Mouse (Mus musculus): Measurements from ENCODE around the gene Mybpc2. TPM values are rescaled to one million over a fixed set of nuclear protein-coding genes. Genes with fewer than 3 reads are reported as not detected.
A peak's percentile ranks its signal among the peaks of the same experiment; 100 is the strongest.

Mybpc2 gene
- polyA plus RNA-seq, 1 experiment from 2014 or later = 0.17 TPM

GRCm38 (mm10) chr7:44486927-44487575, 37.4 kb downstream of the Mybpc2 start:
- Histone ChIP-seq H3K9ac (peak overlapping the region; percentile 25; the same call in 1 of the 2 replicates), H3K27ac (0 out of 2 replicates have a peak overlapping the region, but pooled peaks have one; percentile 6), H3K9me3 (no peaks in the 10 kb centered on the region), H3K4me3 (replicated peaks) (no peak overlapping the region), H3K27me3 (peaks cover 11% of the 10 kb centered on the region), H3K36me3 (replicated peaks) (peaks cover 39% of the 10 kb centered on the region), H3K4me2 (no peak overlapping the region), H3K4me1 (no peaks in the 10 kb centered on the region)
- ATAC-seq (ENCODE audit: low FRiP score) = no peak
- WGBS = 69% methylated on average over 13 of the region's 13 CpGs

GRCm38 (mm10) chr7:44485572-44486195, 38.8 kb downstream of the Mybpc2 start:
- 83% methylated on average over 7 of the region's 7 CpGs for WGBS
- H3K4me2 ChIP-seq = no peak overlapping the region
- ATAC-seq (ENCODE audit: low FRiP score) = no peak
- H3K27me3 ChIP-seq = peaks cover 22% of the 10 kb centered on the region
- H3K9me3 ChIP-seq = no peaks in the 10 kb centered on the region
- H3K9ac ChIP-seq = no peak overlapping the region
- H3K36me3 ChIP-seq (replicated peaks) = peaks cover 26% of the 10 kb centered on the region
- no peak overlapping the region for H3K27ac ChIP-seq
- H3K4me1 ChIP-seq = no peaks in the 10 kb centered on the region
- no peak overlapping the region for H3K4me3 ChIP-seq (replicated peaks)

- WGBS = 37% methylated on average over 5 of the region's 5 CpGs
- no peak overlapping the region for H3K27ac ChIP-seq
- ATAC-seq (ENCODE audit: low FRiP score) = peak; percentile 86
- H3K4me2 ChIP-seq = no peak overlapping the region
- no peak overlapping the region for H3K9ac ChIP-seq
- peaks cover 28% of the 10 kb centered on the region for H3K27me3 ChIP-seq
- no peaks in the 10 kb centered on the region for H3K4me1 ChIP-seq
- no peak overlapping the region for H3K4me3 ChIP-seq (replicated peaks)
- H3K9me3 ChIP-seq = no peaks in the 10 kb centered on the region
- peaks cover 19% of the 10 kb centered on the region for H3K36me3 ChIP-seq (replicated peaks)
Measured at GRCm38 (mm10) chr7:44484841-44485571, 39.5 kb downstream of the Mybpc2 start.

GRCm38 (mm10) chr7:44484109-44484508, 40.3 kb downstream of the Mybpc2 start:
- Histone ChIP-seq H3K4me2 (no peak overlapping the region), H3K9me3 (no peaks in the 10 kb centered on the region), H3K27ac (no peak overlapping the region), H3K36me3 (replicated peaks) (peaks cover 13% of the 10 kb centered on the region), H3K9ac (no peak overlapping the region), H3K27me3 (peaks cover 37% of the 10 kb centered on the region), H3K4me1 (no peaks in the 10 kb centered on the region), H3K4me3 (replicated peaks) (no peak overlapping the region)
- WGBS = 93% methylated on average over 1 of the region's 1 CpGs
- no peak for ATAC-seq (ENCODE audit: low FRiP score)

GRCm38 (mm10) chr7:44482836-44483435, 41.5 kb downstream of the Mybpc2 start:
- H3K4me3 ChIP-seq (replicated peaks) = no peak overlapping the region
- H3K9ac ChIP-seq = 0 out of 2 replicates have a peak overlapping the region, but pooled peaks have one; percentile 12
- WGBS = 79% methylated on average over 3 of the region's 3 CpGs
- peaks cover 47% of the 10 kb centered on the region for H3K27me3 ChIP-seq
- no peak overlapping the region for H3K4me2 ChIP-seq
- no peaks in the 10 kb centered on the region for H3K9me3 ChIP-seq
- no peak for ATAC-seq (ENCODE audit: low FRiP score)
- H3K27ac ChIP-seq = no peak overlapping the region
- no peaks in the 10 kb centered on the region for H3K4me1 ChIP-seq
- H3K36me3 ChIP-seq (replicated peaks) = peaks cover 3% of the 10 kb centered on the region; the same call in 1 of the 2 replicates

GRCm38 (mm10) chr7:44475046-44475614, 49.3 kb downstream of the Mybpc2 start:
- Histone ChIP-seq H3K4me2 (no peak overlapping the region), H3K4me3 (replicated peaks) (no peak overlapping the region), H3K27me3 (peaks cover 46% of the 10 kb centered on the region), H3K9me3 (no peaks in the 10 kb centered on the region), H3K4me1 (peaks cover 32% of the 10 kb centered on the region), H3K9ac (no peak overlapping the region), H3K27ac (peak overlapping the region; percentile 39), H3K36me3 (replicated peaks) (no peaks in the 10 kb centered on the region)
- peak; percentile 22; the same call in 1 of the 2 replicates for ATAC-seq (ENCODE audit: low FRiP score)
- 42% methylated on average over 5 of the region's 5 CpGs for WGBS

- H3K4me1 ChIP-seq = peaks cover 33% of the 10 kb centered on the region
- H3K4me3 ChIP-seq (replicated peaks) = no peak overlapping the region
- H3K27ac ChIP-seq = peak overlapping the region; percentile 39
- H3K27me3 ChIP-seq = peaks cover 39% of the 10 kb centered on the region
- ATAC-seq (ENCODE audit: low FRiP score) = peak; percentile 83
- no peak overlapping the region for H3K4me2 ChIP-seq
- H3K9ac ChIP-seq = peak overlapping the region; percentile 36; the same call in 1 of the 2 replicates
- WGBS = 16% methylated on average over 4 of the region's 4 CpGs
- no peaks in the 10 kb centered on the region for H3K9me3 ChIP-seq
- H3K36me3 ChIP-seq (replicated peaks) = no peaks in the 10 kb centered on the region
Measured at GRCm38 (mm10) chr7:44474419-44474818, 50.0 kb downstream of the Mybpc2 start.

GRCm38 (mm10) chr7:44472961-44473646, 51.4 kb downstream of the Mybpc2 start:
- Histone ChIP-seq H3K27me3 (peaks cover 27% of the 10 kb centered on the region), H3K4me3 (replicated peaks) (no peak overlapping the region), H3K36me3 (replicated peaks) (no peaks in the 10 kb centered on the region), H3K27ac (0 out of 2 replicates have a peak overlapping the region, but pooled peaks have one; percentile 19), H3K9me3 (no peaks in the 10 kb centered on the region), H3K4me1 (peaks cover 46% of the 10 kb centered on the region), H3K4me2 (no peak overlapping the region), H3K9ac (no peak overlapping the region)
- no peak for ATAC-seq (ENCODE audit: low FRiP score)
- WGBS = 65% methylated on average over 9 of the region's 9 CpGs

GRCm38 (mm10) chr7:44472558-44472885, 51.9 kb downstream of the Mybpc2 start:
- Histone ChIP-seq H3K4me3 (replicated peaks) (no peak overlapping the region), H3K9ac (no peak overlapping the region), H3K4me2 (no peak overlapping the region), H3K27ac (no peak overlapping the region), H3K9me3 (no peaks in the 10 kb centered on the region), H3K36me3 (replicated peaks) (no peaks in the 10 kb centered on the region), H3K27me3 (peaks cover 21% of the 10 kb centered on the region), H3K4me1 (peaks cover 48% of the 10 kb centered on the region)
- ATAC-seq (ENCODE audit: low FRiP score) = no peak
- 29% methylated on average over 1 of the region's 1 CpGs for WGBS

- H3K36me3 ChIP-seq (replicated peaks) = no peaks in the 10 kb centered on the region
- no peak overlapping the region for H3K4me2 ChIP-seq
- H3K27ac ChIP-seq = no peak overlapping the region
- ATAC-seq (ENCODE audit: low FRiP score) = no peak
- H3K9me3 ChIP-seq = no peaks in the 10 kb centered on the region
- H3K9ac ChIP-seq = no peak overlapping the region
- H3K4me3 ChIP-seq (replicated peaks) = no peak overlapping the region
- H3K4me1 ChIP-seq = peaks cover 53% of the 10 kb centered on the region
- WGBS = 47% methylated on average over 6 of the region's 6 CpGs
- peaks cover 18% of the 10 kb centered on the region for H3K27me3 ChIP-seq
Measured at GRCm38 (mm10) chr7:44471880-44472557, 52.4 kb downstream of the Mybpc2 start.

Measured in forebrain, embryonic 12.5 days (tissue).